Mouse (Mus musculus) CH12.LX (cell line): ENCODE results near the gene Herc6. TPM values are rescaled to one million over a fixed set of nuclear protein-coding genes. Genes with fewer than 3 reads are reported as not detected.

ENCODE experiments used
- DNase-seq: peaks from one replicate; pipeline ENCODE4 v3.0.0-alpha.2; 2013; ENCODE audit errors: extremely low read depth
- H3K27ac ChIP-seq: 2 replicates; pipeline ENCODE4 v1.5.1; 2012; ENCODE audit warnings: low read depth, mild to moderate bottlenecking, control low read depth, moderate library complexity; ENCODE audit not compliant: insufficient read depth
- H3K27me3 ChIP-seq: replicated peaks from 2 replicates; pipeline ENCODE3; 2012; ENCODE audit warnings: inconsistent platforms
- H3K36me3 ChIP-seq, 2 experiments: replicated peaks in 1 of 2; 2 replicates each; pipeline versions ENCODE3 to v1.6.1; 2012; ENCODE audit warnings: inconsistent platforms in 1 of 2, low read length in 1 of 2, mild to moderate bottlenecking in 1 of 2, mixed read lengths in 1 of 2, moderate library complexity in 1 of 2; ENCODE audit not compliant: control insufficient read depth in 1 of 2, insufficient read depth in 1 of 2
- H3K4me1 ChIP-seq, 2 experiments: 2 replicates each; pipeline ENCODE4 v1.6.1; 2012; ENCODE audit warnings: inconsistent platforms in 1 of 2, moderate library complexity in 1 of 2; ENCODE audit not compliant: insufficient read depth in 2 of 2, control insufficient read depth in 1 of 2
- H3K4me2 ChIP-seq: 2 replicates; pipeline ENCODE4 v1.6.1; 2012; ENCODE audit warnings: low read depth, mild to moderate bottlenecking, control low read depth; ENCODE audit not compliant: poor library complexity, insufficient read depth, severe bottlenecking
- H3K4me3 ChIP-seq, 3 experiments: fragments of 150-350 bp in 1 of 3; sonication (generic) in 1 of 3; replicated peaks in 1 of 3; 2 replicates each; pipeline versions ENCODE3 to v1.5.1; 2011 to 2012; ENCODE audit warnings: low read depth in 2 of 3, low read length in 2 of 3, mild to moderate bottlenecking in 2 of 3, moderate library complexity in 2 of 3, control low read depth in 1 of 3, improper control_type of control experiment in 1 of 3, inconsistent platforms in 1 of 3, mixed read lengths in 1 of 3; ENCODE audit not compliant: poor library complexity in 1 of 3
- H3K79me2 ChIP-seq: replicated peaks from 2 replicates; pipeline ENCODE4 v1.6.1; 2012; ENCODE audit warnings: mild to moderate bottlenecking, moderate library complexity; ENCODE audit not compliant: control insufficient read depth, poor library complexity, insufficient read depth, severe bottlenecking; ENCODE audit errors: extremely low read depth
- H3K9ac ChIP-seq: 2 replicates; pipeline ENCODE4 v1.6.1; 2012; ENCODE audit warnings: low read depth, mild to moderate bottlenecking, control low read depth, moderate library complexity; ENCODE audit not compliant: insufficient read depth
- H3K9me3 ChIP-seq: replicated peaks from 2 replicates; pipeline ENCODE3; 2012; ENCODE audit warnings: low read length, inconsistent platforms, mixed read lengths
- BHLHE40 ChIP-seq: IDR thresholded peaks from 2 replicates; pipeline ENCODE4 v1.6.1; 2011; ENCODE audit warnings: mild to moderate bottlenecking, low read depth, low read length, improper control_type of control experiment
- CHD1 ChIP-seq: IDR thresholded peaks from 2 replicates; pipeline ENCODE4 v1.6.1; 2012; ENCODE audit warnings: low read depth, low read length, improper control_type of control experiment, inconsistent platforms
- CHD2 ChIP-seq: IDR thresholded peaks from 2 replicates; pipeline ENCODE4 v1.6.1; 2011; ENCODE audit warnings: low read length, improper control_type of control experiment
- CTCF ChIP-seq, 2 experiments: IDR thresholded peaks in 1 of 2; conservative IDR thresholded peaks in 1 of 2; 2 replicates each; pipeline ENCODE4 v1.5.1; 2011 to 2012; ENCODE audit warnings: low read depth in 2 of 2, low read length in 2 of 2, improper control_type of control experiment in 1 of 2, inconsistent platforms in 1 of 2, mild to moderate bottlenecking in 1 of 2, moderate library complexity in 1 of 2
- E2F4 ChIP-seq: IDR thresholded peaks from 2 replicates; pipeline ENCODE4 v1.6.1; 2011; ENCODE audit warnings: low read depth, low read length, improper control_type of control experiment; ENCODE audit not compliant: insufficient replicate concordance
- ELF1 ChIP-seq: IDR thresholded peaks from 2 replicates; pipeline ENCODE4 v1.6.1; 2014; ENCODE audit warnings: low read depth, mild to moderate bottlenecking, inconsistent platforms, low read length, improper control_type of control experiment
- IRF4 ChIP-seq: IDR thresholded peaks from 2 replicates; pipeline ENCODE4 v1.6.1; 2014; ENCODE audit warnings: low read depth, mild to moderate bottlenecking, inconsistent platforms, low read length, improper control_type of control experiment
- JUN ChIP-seq: IDR thresholded peaks from 2 replicates; pipeline ENCODE4 v1.6.1; 2011; ENCODE audit warnings: low read depth, mild to moderate bottlenecking, low read length, improper control_type of control experiment, moderate library complexity; ENCODE audit not compliant: insufficient read depth
- JUND ChIP-seq: conservative IDR thresholded peaks from 2 replicates; pipeline ENCODE4 v1.6.1; 2011; ENCODE audit warnings: low read depth, low read length, improper control_type of control experiment
- KAT2A ChIP-seq: IDR thresholded peaks from 2 replicates; pipeline ENCODE4 v1.6.1; 2012; ENCODE audit warnings: low read length, improper control_type of control experiment, inconsistent platforms; ENCODE audit not compliant: insufficient replicate concordance
- MAZ ChIP-seq: IDR thresholded peaks from 2 replicates; pipeline ENCODE4 v1.6.1; 2012; ENCODE audit warnings: low read depth, mild to moderate bottlenecking, inconsistent platforms, low read length, improper control_type of control experiment, moderate library complexity
- PAX5 ChIP-seq: IDR thresholded peaks from 2 replicates; pipeline ENCODE4 v1.6.1; 2012; ENCODE audit warnings: low read length, inconsistent platforms, mixed read lengths
- POLR2A ChIP-seq: IDR thresholded peaks from 2 replicates; pipeline ENCODE4 v1.6.1; 2011; ENCODE audit warnings: low read depth, mild to moderate bottlenecking, improper control_type of control experiment, low read length
- POLR2AphosphoS2 ChIP-seq: IDR thresholded peaks from 2 replicates; pipeline ENCODE4 v1.6.1; 2011; ENCODE audit warnings: low read depth, low read length, improper control_type of control experiment
- RAD21 ChIP-seq: IDR thresholded peaks from 2 replicates; pipeline ENCODE4 v1.6.1; 2011; ENCODE audit warnings: low read depth, mild to moderate bottlenecking, low read length, improper control_type of control experiment, moderate library complexity
- RCOR1 ChIP-seq: conservative IDR thresholded peaks from 2 replicates; pipeline ENCODE4 v1.6.1; 2012; ENCODE audit warnings: low read depth, mild to moderate bottlenecking, inconsistent platforms, low read length, improper control_type of control experiment
- USF1 ChIP-seq: IDR thresholded peaks from 2 replicates; pipeline ENCODE4 v1.6.1; 2014; ENCODE audit warnings: low read depth, mild to moderate bottlenecking, inconsistent platforms, low read length, improper control_type of control experiment
- ZMIZ1 ChIP-seq: IDR thresholded peaks from 2 replicates; pipeline ENCODE4 v1.6.1; 2012; ENCODE audit warnings: low read depth, mild to moderate bottlenecking, inconsistent platforms, low read length, improper control_type of control experiment
- dilution Hi-C: fragments of 300-500 bp; cut with MboI; formaldehyde crosslinking; loops from 2 replicates; pipeline ENCODE4 v1.14.3; 2020; ENCODE audit warnings: low sequenced_read_pairs; ENCODE audit not compliant: extremely low pct_unique_long_range_greater_than_20kb, extremely low pct_ligation_motif_present
- in situ Hi-C: fragments of 300-500 bp; cut with MboI; formaldehyde crosslinking; loops from 3 replicates; pipeline ENCODE4 v1.14.3; 2019; ENCODE audit warnings: low sequenced_read_pairs, low pct_ligation_motif_present, low pct_unique_long_range_greater_than_20kb, mixed read lengths
- polyA plus RNA-seq: library from polyadenylated mRNA; unstranded; fragments of >175 nt; gene quantifications from 2 replicates; pipeline ENCODE4 v1.2.1, GENCODE M21; 2012; ENCODE audit warnings: low read depth; ENCODE audit not compliant: insufficient read length
- total RNA-seq, 2 experiments: library from RNA; depleted of rRNA; stranded (reverse); fragments of 300-350 nt in 1 of 2; fragments of >200 nt in 1 of 2; gene quantifications; 2 replicates each; pipeline ENCODE4 v1.2.3; 2012 to 2014

Gene Herc6
- total and polyA plus RNA-seq, 3 experiments, result 9.0 to 18.9 (median 14.4) TPM

DNA sequence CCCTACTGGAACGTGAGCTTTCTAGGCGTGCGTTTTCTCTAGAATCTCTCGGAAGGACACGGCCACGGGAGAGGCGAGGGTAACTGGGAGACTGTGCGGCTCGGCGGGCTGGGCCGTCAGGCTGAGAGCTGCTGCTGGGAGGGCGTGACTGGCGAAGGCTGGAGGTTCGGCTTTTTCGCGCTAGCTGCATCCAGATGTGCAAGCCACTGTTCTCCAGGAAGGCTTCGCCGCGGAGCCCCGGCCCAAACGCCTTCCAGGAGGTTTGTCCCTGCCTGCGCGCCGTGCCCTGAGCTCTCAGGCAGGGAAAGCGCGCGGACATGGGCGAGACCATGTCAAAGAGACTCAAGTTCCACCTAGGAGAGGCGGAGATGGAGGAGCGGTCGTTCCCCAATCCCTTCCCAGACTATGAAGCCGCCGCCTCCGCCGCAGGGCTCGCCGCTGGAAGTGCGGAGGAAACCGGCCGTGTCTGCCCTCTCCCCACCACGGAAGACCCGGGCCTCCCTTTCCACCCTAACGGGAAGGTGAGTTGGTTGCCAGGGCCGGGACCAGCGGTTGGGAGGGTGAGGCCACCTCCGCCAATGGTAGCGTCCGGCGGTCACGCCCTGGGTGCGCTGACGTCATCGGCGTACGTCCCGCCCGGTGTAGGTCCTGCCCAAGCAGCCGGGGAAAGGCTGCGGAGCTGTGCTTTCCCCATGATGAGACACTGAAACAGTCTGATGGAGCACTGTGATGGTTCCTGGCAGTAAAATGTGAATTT lies 122.1 kb downstream of the Herc6 start (continued):
- TF ChIP-seq USF1 (no peak), JUND (no peak), CHD1 (peak; percentile 90), POLR2AphosphoS2 (peak; percentile 56), CHD2 (peak; percentile 52; the same call in 1 of the 2 replicates), BHLHE40 (no peak), CTCF (conservative IDR thresholded peaks at IDR 0.05 in 1 of 2, IDR thresholded peaks at IDR 0.05 in 1 of 2; ENCODE audit: low read depth in 2 of 2, low read length in 2 of 2) (no peak), JUN (no peak), RAD21 (no peak), POLR2A (peak; percentile 87)

GRCm38 (mm10) chr6:57703703-57704102 lies 122.9 kb downstream of the Herc6 start:
- Histone ChIP-seq H3K9me3 (no peaks in the 10 kb centered on the region), H3K4me1 (peaks cover 4 to 18% of the 10 kb centered on the region in 2 experiments; a peak in 3 of 4 replicates), H3K36me3 (no peaks in the 10 kb centered on the region), H3K4me2 (peak overlapping the region; percentile 76; the same call in 1 of the 2 replicates), H3K27me3 (no peaks in the 10 kb centered on the region), H3K9ac (peak overlapping the region; percentile 50), H3K79me2 (no peaks in the 10 kb centered on the region), H3K4me3 (peak overlapping the region; percentile 64 to 85 (median 78)), H3K27ac (no peak overlapping the region)
- dilution Hi-C loops (no loop called here), in situ Hi-C loops (no loop called here)
- no peak for DNase-seq
- TF ChIP-seq KAT2A (no peak), IRF4 (no peak), ELF1 (no peak), JUND (no peak), PAX5 (no peak), MAZ (no peak), CTCF (conservative IDR thresholded peaks at IDR 0.05 in 1 of 2, IDR thresholded peaks at IDR 0.05 in 1 of 2; ENCODE audit: low read depth in 2 of 2, low read length in 2 of 2) (no peak), ZMIZ1 (no peak), RCOR1 (no peak), E2F4 (no peak)
